Mouse (Mus musculus) mouse embryonic stem cell (cell line): ENCODE measurements around the gene Tmem82.

Experiments
- in situ Hi-C, 2 experiments: fragments of 300-500 bp; cut with MboI; formaldehyde crosslinking; loops; 1 replicate in 1 of 2; 3 replicates in 1 of 2; pipeline ENCODE4 v1.14.3; 2019 to 2020; ENCODE audit warnings: low sequenced_read_pairs in 2 of 2, low pct_unique_long_range_greater_than_20kb in 1 of 2, mixed read lengths in 1 of 2; ENCODE audit not compliant: unreplicated experiment in 1 of 2

Gene Tmem82

GRCm38 (mm10) chr4:141567174-141567573, 51.3 kb downstream of the Tmem82 start:
- in situ Hi-C loops = loop anchor here (5.0 to 25.0 kb wide), 3 partner anchors 280 to 495 kb away; no protein-coding TSS in a partner anchor

DNA sequence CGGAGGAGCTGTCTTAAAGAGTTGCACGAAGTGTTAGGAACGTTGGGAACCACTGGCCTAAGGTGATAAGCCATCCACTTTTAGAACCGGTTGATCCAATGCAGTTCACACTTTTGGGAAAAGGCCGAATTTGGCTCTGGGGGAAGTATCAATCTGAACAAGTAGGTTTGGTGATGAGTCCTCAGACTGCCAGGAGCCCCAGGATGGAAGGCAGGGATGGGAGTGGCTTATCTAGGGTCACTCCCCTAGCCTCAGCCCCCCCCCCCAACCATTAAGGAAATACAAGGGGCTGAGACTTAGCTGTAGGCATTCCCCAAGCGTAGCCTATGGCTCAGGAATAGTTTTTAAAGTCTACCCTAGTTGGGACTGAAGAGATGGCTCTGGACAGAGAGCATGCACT, 52.2 kb downstream of the Tmem82 start:
- in situ Hi-C loops = loop anchor here (5.0 to 25.0 kb wide), 3 partner anchors 279 to 496 kb away; no protein-coding TSS in a partner anchor

GRCm38 (mm10) chr4:141565325-141565724, 53.1 kb downstream of the Tmem82 start:
- in situ Hi-C loops = loop anchor here (5.0 to 25.0 kb wide), 3 partner anchors 278 to 497 kb away; no protein-coding TSS in a partner anchor

GRCm38 (mm10) chr4:141564660-141565059, 53.8 kb downstream of the Tmem82 start:
- in situ Hi-C loops = loop anchor here (5.0 to 25.0 kb wide), 3 partner anchors 277 to 498 kb away; no protein-coding TSS in a partner anchor

- in situ Hi-C loops = loop anchor here (25.0 kb wide), 1 partner anchor 498 kb away; no protein-coding TSS in a partner anchor
These were observed 54.2 kb downstream of the Tmem82 start for GRCm38 (mm10) chr4:141564209-141564608.
